Mouse (Mus musculus): ENCODE measurements around the gene Mapkapk2. TPM values are rescaled to one million over a fixed set of nuclear protein-coding genes. Genes with fewer than 3 reads are reported as not detected.

Mapkapk2 gene
- polyA plus RNA-seq, 1 experiment from 2014 or later = 57.5 TPM

DNA sequence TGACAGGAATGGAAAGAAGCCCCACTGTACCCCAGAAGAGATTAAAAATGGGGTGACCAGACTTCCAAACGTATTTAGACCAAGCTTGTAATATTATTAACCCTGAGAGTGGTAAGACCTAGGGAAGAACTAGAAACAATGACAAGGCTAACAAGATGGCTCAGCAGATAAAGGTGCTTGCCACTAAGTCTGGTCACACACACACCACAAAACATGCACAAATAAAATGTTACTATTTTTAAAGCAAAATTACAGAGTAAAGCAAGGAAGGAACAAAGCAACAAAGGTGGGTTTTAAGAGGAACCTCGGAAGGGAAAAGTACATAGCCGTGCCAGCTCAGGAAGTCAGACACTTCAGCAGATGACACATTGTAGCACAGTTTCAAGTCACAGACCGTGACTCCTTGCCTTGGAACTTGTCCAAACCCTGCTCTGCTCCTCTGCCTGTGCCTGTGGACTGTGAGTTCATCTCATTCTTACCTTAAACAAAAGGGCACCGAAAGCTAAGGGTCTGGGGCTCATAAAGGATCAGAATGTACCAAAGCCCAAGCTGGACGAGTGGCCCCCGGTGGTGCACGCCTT, 37.4 kb upstream of the Mapkapk2 start:
- Histone ChIP-seq H3K27me3 (no peaks in the 10 kb centered on the region), H3K9me3 (replicated peaks) (no peaks in the 10 kb centered on the region), H3K9ac (no peak overlapping the region), H3K36me3 (no peaks in the 10 kb centered on the region), H3K4me2 (no peak overlapping the region), H3K27ac (no peak overlapping the region), H3K4me3 (no peak overlapping the region), H3K4me1 (replicated peaks) (peaks cover 12% of the 10 kb centered on the region; the same call in 1 of the 2 replicates)
- 44% methylated on average over 8 of the region's 8 CpGs for WGBS
- ATAC-seq (replicated peaks; ENCODE audit: insufficient number of reproducible peaks, insufficient read depth, low FRiP score, low read depth) = no peak

DNA sequence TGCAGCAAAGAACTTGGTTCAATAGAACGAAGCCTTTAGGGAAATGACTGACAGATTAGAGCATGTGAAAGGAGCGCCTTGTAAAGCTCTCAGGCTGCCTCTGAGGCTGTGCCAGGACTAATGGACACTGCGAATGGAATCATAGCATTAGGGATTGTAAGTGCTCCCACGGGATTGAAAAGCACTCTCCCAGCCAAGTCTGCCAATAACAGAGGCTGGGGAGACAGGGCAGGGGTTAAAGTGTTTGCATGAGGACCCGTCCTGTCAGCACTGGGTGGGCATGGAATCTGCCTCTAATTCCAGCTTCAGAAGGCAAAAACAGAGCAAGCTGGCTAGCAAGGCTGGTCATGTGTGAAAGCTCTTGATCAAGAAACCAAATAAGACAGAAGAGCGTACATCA, 36.6 kb upstream of the Mapkapk2 start:
- Histone ChIP-seq H3K4me2 (no peak overlapping the region), H3K36me3 (peaks cover 3% of the 10 kb centered on the region; the same call in 1 of the 2 replicates), H3K27me3 (no peaks in the 10 kb centered on the region), H3K9me3 (replicated peaks) (no peaks in the 10 kb centered on the region), H3K4me1 (replicated peaks) (peaks cover 12% of the 10 kb centered on the region; the same call in 1 of the 2 replicates), H3K27ac (no peak overlapping the region), H3K9ac (no peak overlapping the region), H3K4me3 (no peak overlapping the region)
- ATAC-seq (replicated peaks; ENCODE audit: insufficient number of reproducible peaks, insufficient read depth, low FRiP score, low read depth) = no peak
- 60% methylated on average over 6 of the region's 6 CpGs for WGBS

- no peaks in the 10 kb centered on the region for H3K9me3 ChIP-seq (replicated peaks)
- 32% methylated on average over 11 of the region's 11 CpGs for WGBS
- ATAC-seq (replicated peaks; ENCODE audit: insufficient number of reproducible peaks, insufficient read depth, low FRiP score, low read depth) = peak; percentile 20; the same call in 1 of the 2 replicates
These were observed 28.5 kb upstream of the Mapkapk2 start for GRCm38 (mm10) chr1:131125987-131126744.

GRCm38 (mm10) chr1:131123522-131124265, 26.1 kb upstream of the Mapkapk2 start:
- ATAC-seq (replicated peaks; ENCODE audit: insufficient number of reproducible peaks, insufficient read depth, low FRiP score, low read depth) = no peak
- Histone ChIP-seq H3K27me3 (no peaks in the 10 kb centered on the region), H3K9ac (no peak overlapping the region), H3K27ac (no peak overlapping the region), H3K4me1 (replicated peaks) (peaks cover 13% of the 10 kb centered on the region), H3K4me3 (no peak overlapping the region), H3K36me3 (no peaks in the 10 kb centered on the region), H3K4me2 (no peak overlapping the region), H3K9me3 (replicated peaks) (no peaks in the 10 kb centered on the region)
- WGBS = 51% methylated on average over 10 of the region's 10 CpGs

More at GRCm38 (mm10) chr1:131125987-131126744, 28.5 kb upstream of the Mapkapk2 start:
- H3K4me2 ChIP-seq = no peak overlapping the region
- no peak overlapping the region for H3K27ac ChIP-seq
- no peak overlapping the region for H3K4me3 ChIP-seq
- no peak overlapping the region for H3K9ac ChIP-seq
- peaks cover 7% of the 10 kb centered on the region; the same call in 1 of the 2 replicates for H3K4me1 ChIP-seq (replicated peaks)
- no peaks in the 10 kb centered on the region for H3K27me3 ChIP-seq
- H3K36me3 ChIP-seq = peaks cover 5% of the 10 kb centered on the region; the same call in 1 of the 2 replicates

GRCm38 (mm10) chr1:131121987-131122386, 24.4 kb upstream of the Mapkapk2 start:
- Histone ChIP-seq H3K4me1 (replicated peaks) (peaks cover 24% of the 10 kb centered on the region), H3K4me3 (no peak overlapping the region), H3K27ac (no peak overlapping the region), H3K36me3 (no peaks in the 10 kb centered on the region), H3K4me2 (no peak overlapping the region), H3K9ac (no peak overlapping the region), H3K9me3 (replicated peaks) (no peaks in the 10 kb centered on the region), H3K27me3 (no peaks in the 10 kb centered on the region)
- ATAC-seq (replicated peaks; ENCODE audit: insufficient number of reproducible peaks, insufficient read depth, low FRiP score, low read depth) = no peak
- 41% methylated on average over 3 of the region's 3 CpGs for WGBS

DNA sequence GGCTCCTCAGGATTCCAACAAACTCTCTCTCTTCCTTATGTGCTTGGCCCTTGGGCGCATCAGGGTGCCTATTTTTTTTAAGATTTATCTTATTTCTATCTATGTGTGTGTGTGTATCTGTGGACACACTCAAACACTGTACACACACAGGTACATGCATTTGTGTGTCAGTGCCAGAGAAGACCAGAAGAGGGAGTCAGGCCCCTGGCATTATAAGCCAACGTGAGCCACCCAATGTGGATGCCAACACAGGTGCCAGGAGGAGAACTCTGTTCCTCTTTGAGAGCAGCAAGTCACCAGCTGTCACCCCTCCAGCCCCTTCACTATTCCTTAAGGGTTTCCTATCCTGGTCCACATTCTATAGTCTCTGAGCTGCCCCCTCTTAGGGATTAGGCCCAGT, 21.4 kb upstream of the Mapkapk2 start:
- no peaks in the 10 kb centered on the region for H3K27me3 ChIP-seq
- peaks cover 36% of the 10 kb centered on the region for H3K4me1 ChIP-seq (replicated peaks)
- no peaks in the 10 kb centered on the region for H3K9me3 ChIP-seq (replicated peaks)
- H3K36me3 ChIP-seq = no peaks in the 10 kb centered on the region
- ATAC-seq (replicated peaks; ENCODE audit: insufficient number of reproducible peaks, insufficient read depth, low FRiP score, low read depth) = no peak
- H3K4me3 ChIP-seq = no peak overlapping the region
- H3K9ac ChIP-seq = no peak overlapping the region
- WGBS = 61% methylated on average over 2 of the region's 2 CpGs
- no peak overlapping the region for H3K4me2 ChIP-seq
- H3K27ac ChIP-seq = peak overlapping the region; percentile 39; the same call in 1 of the 2 replicates

DNA sequence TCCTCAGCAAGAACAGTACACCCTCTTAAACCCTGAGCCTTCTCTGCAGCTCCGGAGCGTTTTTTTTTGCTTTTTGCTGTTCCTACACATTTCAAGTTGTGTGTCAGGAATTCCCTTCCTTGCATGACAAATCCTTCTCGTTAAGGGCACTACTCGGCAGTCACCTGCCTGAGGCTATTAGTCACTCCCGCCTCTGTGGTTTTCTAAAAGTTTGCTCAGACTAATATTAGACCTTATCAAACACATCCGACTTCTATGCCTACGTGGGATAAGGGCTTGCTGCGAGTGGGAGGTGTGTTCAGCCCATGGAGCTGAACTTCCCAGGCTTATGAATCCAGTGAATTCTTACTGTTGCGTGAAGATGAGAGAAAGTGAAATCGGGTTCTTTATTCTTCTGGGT, 20.9 kb upstream of the Mapkapk2 start:
- peaks cover 41% of the 10 kb centered on the region for H3K4me1 ChIP-seq (replicated peaks)
- no peak for ATAC-seq (replicated peaks; ENCODE audit: insufficient number of reproducible peaks, insufficient read depth, low FRiP score, low read depth)
- H3K36me3 ChIP-seq = no peaks in the 10 kb centered on the region
- 38% methylated on average over 10 of the region's 10 CpGs for WGBS
- H3K9me3 ChIP-seq (replicated peaks) = no peaks in the 10 kb centered on the region
- H3K27me3 ChIP-seq = no peaks in the 10 kb centered on the region
- no peak overlapping the region for H3K9ac ChIP-seq
- peak overlapping the region; percentile 39; the same call in 1 of the 2 replicates for H3K27ac ChIP-seq
- no peak overlapping the region for H3K4me2 ChIP-seq
- H3K4me3 ChIP-seq = no peak overlapping the region

GRCm38 (mm10) chr1:131116430-131117011, 18.9 kb upstream of the Mapkapk2 start:
- Histone ChIP-seq H3K4me2 (peak overlapping the region; percentile 42), H3K36me3 (no peaks in the 10 kb centered on the region), H3K9ac (peak overlapping the region; percentile 1; the same call in 1 of the 2 replicates), H3K4me3 (no peak overlapping the region), H3K4me1 (replicated peaks) (peaks cover 59% of the 10 kb centered on the region), H3K27ac (peak overlapping the region; percentile 96), H3K27me3 (no peaks in the 10 kb centered on the region), H3K9me3 (replicated peaks) (no peaks in the 10 kb centered on the region)
- 24% methylated on average over 13 of the region's 13 CpGs for WGBS
- ATAC-seq (replicated peaks; ENCODE audit: insufficient number of reproducible peaks, insufficient read depth, low FRiP score, low read depth) = peak; percentile 71

GRCm38 (mm10) chr1:131115932-131116331, 18.3 kb upstream of the Mapkapk2 start:
- H3K36me3 ChIP-seq = no peaks in the 10 kb centered on the region
- H3K27me3 ChIP-seq = no peaks in the 10 kb centered on the region
- H3K4me1 ChIP-seq (replicated peaks) = peaks cover 64% of the 10 kb centered on the region
- no peak overlapping the region for H3K4me2 ChIP-seq
- 0 out of 2 replicates have a peak, but pooled peaks have one; percentile 8 for ATAC-seq (replicated peaks; ENCODE audit: insufficient number of reproducible peaks, insufficient read depth, low FRiP score, low read depth)
- H3K27ac ChIP-seq = peak overlapping the region; percentile 33; the same call in 1 of the 2 replicates
- WGBS = 15% methylated on average over 6 of the region's 6 CpGs
- no peak overlapping the region for H3K4me3 ChIP-seq
- no peaks in the 10 kb centered on the region for H3K9me3 ChIP-seq (replicated peaks)
- H3K9ac ChIP-seq = no peak overlapping the region

- Histone ChIP-seq H3K27ac (peak overlapping the region; percentile 76), H3K4me1 (replicated peaks) (peaks cover 75% of the 10 kb centered on the region), H3K4me2 (peak overlapping the region; percentile 49), H3K9me3 (replicated peaks) (no peaks in the 10 kb centered on the region), H3K27me3 (no peaks in the 10 kb centered on the region), H3K9ac (no peak overlapping the region), H3K4me3 (no peak overlapping the region), H3K36me3 (no peaks in the 10 kb centered on the region)
- WGBS = 18% methylated on average over 6 of the region's 6 CpGs
- peak; percentile 51; the same call in 1 of the 2 replicates for ATAC-seq (replicated peaks; ENCODE audit: insufficient number of reproducible peaks, insufficient read depth, low FRiP score, low read depth)
These were observed 14.9 kb upstream of the Mapkapk2 start for GRCm38 (mm10) chr1:131112576-131112975.

Measured in heart, embryonic 15.5 days (tissue).